Comparison of ENCODE assay signal across 11 mouse cellular contexts in the genomic region with DNA sequence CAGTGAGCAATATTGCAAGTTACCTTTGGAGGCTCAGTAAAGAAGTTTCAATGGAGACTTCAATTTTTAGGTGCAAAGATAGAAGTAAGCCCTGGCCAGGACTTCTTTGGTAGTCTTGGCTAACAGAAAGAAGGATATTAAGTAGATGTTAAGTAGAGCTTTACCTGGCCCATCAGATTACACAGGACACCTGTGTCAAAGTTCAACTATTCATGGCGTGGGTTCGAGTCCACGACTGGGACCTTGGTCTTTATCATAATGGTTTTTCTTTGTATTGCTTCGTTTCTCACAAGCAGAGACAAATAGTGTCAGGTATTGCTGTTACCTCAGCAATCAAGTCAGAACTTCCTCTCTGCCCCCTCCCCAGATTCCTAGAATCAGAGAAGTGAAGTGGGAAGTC.
A peak's percentile ranks its signal among the peaks of the same experiment; 100 is the strongest.
DNase-seq lines count a peak whose midpoint lies in the region; ATAC-seq and TF ChIP-seq lines count a peak whose summit lies in the region.
"Had no signal": no experiment of that assay in that cellular context is flagged by ENCODE, and none has a peak within 500 bp of the region (broad histone marks: within the 10 kb centered on the region; RNA-seq: fewer than 3 reads in every experiment).

No protein-coding gene starts in this region.

- H3K4me2 ChIP-seq in lung, embryonic 14.5 days, result peak overlapping the region; percentile 59
- peak overlapping the region; percentile 59 for H3K4me2 ChIP-seq in heart, embryonic 16.5 days (ENCODE audit: low read depth, low read length)
- H3K4me2 ChIP-seq in liver, embryonic 16.5 days (ENCODE audit: low read depth, low read length), result 0 out of 2 replicates have a peak overlapping the region, but pooled peaks have one; percentile 2

- peak overlapping the region; percentile 20 for H3K4me3 ChIP-seq in lung, embryonic 14.5 days (ENCODE audit: low read depth, low read length)
- H3K4me3 ChIP-seq in heart, embryonic 16.5 days (ENCODE audit: low read length), result peak overlapping the region; percentile 47
- H3K4me3 ChIP-seq in liver, embryonic 16.5 days (ENCODE audit: low read depth, low read length), result no peak overlapping the region
- H3K4me3 ChIP-seq: forebrain, embryonic 10.5 days had no signal

- whole genome bisulfite sequencing in lung, embryonic 14.5 days, result 68% methylated on average over 4 of the region's 4 CpGs
- 59% methylated on average over 4 of the region's 4 CpGs for WGBS in heart, embryonic 16.5 days
- WGBS in liver, embryonic 16.5 days (ENCODE audit: insufficient replicate concordance), result 62% methylated on average over 4 of the region's 4 CpGs

- no peaks in the 10 kb centered on the region for H3K36me3 ChIP-seq in lung, embryonic 14.5 days (ENCODE audit: insufficient read depth)
- H3K36me3 ChIP-seq in heart, embryonic 16.5 days (ENCODE audit: control insufficient read depth, insufficient read depth), result no peaks in the 10 kb centered on the region
- no peaks in the 10 kb centered on the region for H3K36me3 ChIP-seq in liver, embryonic 16.5 days (ENCODE audit: control insufficient read depth, insufficient read depth)
- H3K36me3 ChIP-seq: forebrain, embryonic 10.5 days had no signal

- peak; percentile 76 for DNase-seq in heart, adult 11 months
- no peak for DNase-seq in heart, postnatal 4 days
- DNase-seq in lung, embryonic 14.5 days, result no peak
- no peak for DNase-seq in lung, postnatal 4 days
- DNase-seq in right cerebral cortex, adult 18-20 months, result no peak
- DNase-seq in spleen, postnatal 14 days (ENCODE audit: low spot score in 2 of 2), result no peak
- DNase-seq: cerebellum, adult 11 months; kidney, postnatal 14 days had no signal

- H3K9me3 ChIP-seq in lung, embryonic 14.5 days (ENCODE audit: low read depth, low read length), result no peaks in the 10 kb centered on the region
- H3K9me3 ChIP-seq in heart, embryonic 16.5 days (replicated peaks; ENCODE audit: control insufficient read depth, low read length), result no peaks in the 10 kb centered on the region
- no peaks in the 10 kb centered on the region for H3K9me3 ChIP-seq in liver, embryonic 16.5 days (replicated peaks; ENCODE audit: control insufficient read depth, low read length)
- H3K9me3 ChIP-seq: forebrain, embryonic 10.5 days had no signal

- no peaks in the 10 kb centered on the region for H3K27me3 ChIP-seq in lung, embryonic 14.5 days (ENCODE audit: insufficient read depth, low read length)
- H3K27me3 ChIP-seq in heart, embryonic 16.5 days (ENCODE audit: control insufficient read depth, insufficient read depth, low read length), result no peaks in the 10 kb centered on the region
- H3K27me3 ChIP-seq in liver, embryonic 16.5 days (ENCODE audit: control insufficient read depth, insufficient read depth, low read depth, low read length), result peaks cover 7% of the 10 kb centered on the region

- no peak overlapping the region for H3K27ac ChIP-seq in lung, embryonic 14.5 days (ENCODE audit: low read depth)
- H3K27ac ChIP-seq in heart, embryonic 16.5 days (ENCODE audit: low read length), result peak overlapping the region; percentile 59; the same call in 1 of the 2 replicates
- H3K27ac ChIP-seq in liver, embryonic 16.5 days (ENCODE audit: low read length), result no peak overlapping the region
- H3K27ac ChIP-seq: forebrain, embryonic 10.5 days had no signal

- no peak for TF ChIP-seq CTCF in lung, embryonic 14.5 days (IDR thresholded peaks at IDR 0.05; ENCODE audit: low read depth)

- H3K4me1 ChIP-seq in lung, embryonic 14.5 days (ENCODE audit: insufficient read depth), result peaks cover 26% of the 10 kb centered on the region
- peaks cover 28% of the 10 kb centered on the region for H3K4me1 ChIP-seq in heart, embryonic 16.5 days (ENCODE audit: control insufficient read depth, insufficient read depth, low read length)
- H3K4me1 ChIP-seq in liver, embryonic 16.5 days (ENCODE audit: control insufficient read depth, low read depth, low read length), result peaks cover 9% of the 10 kb centered on the region

- ATAC-seq in lung, embryonic 14.5 days (ENCODE audit: insufficient read depth), result no peak
- no peak for ATAC-seq in heart, embryonic 16.5 days (replicated peaks; ENCODE audit: extremely low read depth, insufficient read depth, low FRiP score)
- no peak for ATAC-seq in liver, embryonic 16.5 days (ENCODE audit: low read depth)

- 0 out of 2 replicates have a peak overlapping the region, but pooled peaks have one; percentile 39 for H3K9ac ChIP-seq in lung, embryonic 14.5 days
- H3K9ac ChIP-seq in heart, embryonic 16.5 days (ENCODE audit: low read length), result peak overlapping the region; percentile 61
- H3K9ac ChIP-seq in liver, embryonic 16.5 days (ENCODE audit: low read depth, low read length), result no peak overlapping the region

Comparison
In these comparisons a context has a peak if more than half of its experiments do, and no peak if none do; other contexts are left out.
1. H3K4me2 ChIP-seq: peak in every context shown above with its lines; median percentile 59 in lung, embryonic 14.5 days; 59 in heart, embryonic 16.5 days; 2 in liver, embryonic 16.5 days.